Mouse (Mus musculus) intestine, postnatal 0 days (tissue): ENCODE measurements around the gene Pnmal1. TPM values are rescaled to one million over a fixed set of nuclear protein-coding genes. Genes with fewer than 3 reads are reported as not detected.

ENCODE experiments used
- ATAC-seq: fragments of 200-750 bp; cut with Nextera tagmentation; 2 replicates; pipeline ENCODE4 v1.8.0; 2017; ENCODE audit warnings: mild to moderate bottlenecking, moderate TSS enrichment, moderate library complexity
- H3K27ac ChIP-seq: fragments of 300-500 bp; sonication (generic); 2 replicates; pipeline ENCODE4 v1.5.1; 2014; ENCODE audit warnings: mild to moderate bottlenecking, low read depth, low read length, moderate library complexity
- H3K27me3 ChIP-seq: fragments of 300-500 bp; sonication (generic); replicated peaks from 2 replicates; pipeline ENCODE4 v1.6.1; 2014; ENCODE audit warnings: low read length, mixed read lengths; ENCODE audit not compliant: control insufficient read depth, insufficient read depth
- H3K36me3 ChIP-seq: fragments of 300-500 bp; sonication (generic); 2 replicates; pipeline ENCODE4 v1.6.1; 2014; ENCODE audit warnings: mild to moderate bottlenecking, moderate library complexity; ENCODE audit not compliant: control insufficient read depth, insufficient read depth
- H3K4me1 ChIP-seq: fragments of 300-500 bp; sonication (generic); replicated peaks from 2 replicates; pipeline ENCODE4 v1.6.1; 2014; ENCODE audit warnings: antibody characterized with exemption, low read length, mixed read lengths; ENCODE audit not compliant: control insufficient read depth, insufficient read depth
- H3K4me2 ChIP-seq: fragments of 300-500 bp; sonication (generic); replicated peaks from 2 replicates; pipeline ENCODE4 v1.6.1; 2014; ENCODE audit warnings: low read depth, mild to moderate bottlenecking, moderate library complexity
- H3K4me3 ChIP-seq: fragments of 300-500 bp; sonication (generic); 2 replicates; pipeline ENCODE4 v1.5.1; 2014; ENCODE audit warnings: low read depth, low read length
- H3K9ac ChIP-seq: fragments of 300-500 bp; sonication (generic); 2 replicates; pipeline ENCODE4 v1.6.1; 2014; ENCODE audit warnings: mild to moderate bottlenecking, low read depth, low read length
- H3K9me3 ChIP-seq: fragments of 300-500 bp; sonication (generic); 2 replicates; pipeline ENCODE4 v1.6.1; 2016; ENCODE audit warnings: mixed run types; ENCODE audit not compliant: control insufficient read depth
- CTCF ChIP-seq: sonication (generic); IDR thresholded peaks from 2 replicates; pipeline ENCODE4 v1.5.1; 2016; ENCODE audit warnings: low read depth, mild to moderate bottlenecking, control low read depth, antibody characterized with exemption, moderate library complexity
- WGBS: fragments of 180-500 bp; shearing (Covaris S2); extraction: QIAGEN DNeasy Blood & Tissue Kit; methylation state at CpG from one replicate; pipeline ENCODE4 v1.1.7; 2014; 5-methylcytosine and 5-hydroxymethylcytosine counted together
- polyA plus RNA-seq: library from polyadenylated mRNA; unstranded; fragments of >200 nt; fragmentation: Nextera tagmentation; extraction: Ambion mirVana; gene quantifications from 2 replicates; pipeline ENCODE4 v1.2.1, GENCODE M21; 2015

The Pnmal1 gene
- polyA plus RNA-seq, 1 experiment from 2014 or later = 2.2 TPM

GRCm38 (mm10) chr7:16915461-16916340, 43.8 kb upstream of the Pnmal1 start:
- ATAC-seq = no peak
- Histone ChIP-seq H3K9me3 (no peaks in the 10 kb centered on the region), H3K36me3 (peaks cover 48% of the 10 kb centered on the region), H3K4me2 (no peak overlapping the region), H3K27me3 (no peaks in the 10 kb centered on the region), H3K9ac (no peak overlapping the region), H3K4me3 (no peak overlapping the region), H3K4me1 (peaks cover 2% of the 10 kb centered on the region; the same call in 1 of the 2 replicates), H3K27ac (no peak overlapping the region)
- 92% methylated on average over 32 of the region's 32 CpGs for WGBS
- TF ChIP-seq CTCF = no peak

GRCm38 (mm10) chr7:16916342-16917265, 42.9 kb upstream of the Pnmal1 start:
- H3K27me3 ChIP-seq = no peaks in the 10 kb centered on the region
- H3K36me3 ChIP-seq = peaks cover 48% of the 10 kb centered on the region
- H3K4me2 ChIP-seq = no peak overlapping the region
- no peak overlapping the region for H3K9ac ChIP-seq
- H3K4me1 ChIP-seq = peaks cover 9% of the 10 kb centered on the region; the same call in 1 of the 2 replicates
- H3K27ac ChIP-seq = no peak overlapping the region
- no peak for ATAC-seq
- H3K4me3 ChIP-seq = no peak overlapping the region
- TF ChIP-seq CTCF = no peak
- H3K9me3 ChIP-seq = no peaks in the 10 kb centered on the region
- WGBS = 72% methylated on average over 30 of the region's 30 CpGs

GRCm38 (mm10) chr7:16917447-16917846, 42.0 kb upstream of the Pnmal1 start:
- peaks cover 9% of the 10 kb centered on the region; the same call in 1 of the 2 replicates for H3K4me1 ChIP-seq
- H3K36me3 ChIP-seq = peaks cover 48% of the 10 kb centered on the region
- H3K4me3 ChIP-seq = no peak overlapping the region
- no peak overlapping the region for H3K27ac ChIP-seq
- H3K9me3 ChIP-seq = no peaks in the 10 kb centered on the region
- 71% methylated on average over 11 of the region's 11 CpGs for WGBS
- no peak overlapping the region for H3K4me2 ChIP-seq
- no peak for TF ChIP-seq CTCF
- H3K9ac ChIP-seq = no peak overlapping the region
- H3K27me3 ChIP-seq = no peaks in the 10 kb centered on the region
- ATAC-seq = no peak

GRCm38 (mm10) chr7:16918014-16918413, 41.5 kb upstream of the Pnmal1 start:
- TF ChIP-seq CTCF = no peak
- Histone ChIP-seq H3K4me2 (no peak overlapping the region), H3K27ac (0 out of 2 replicates have a peak overlapping the region, but pooled peaks have one; percentile 5), H3K27me3 (no peaks in the 10 kb centered on the region), H3K36me3 (peaks cover 48% of the 10 kb centered on the region), H3K9ac (no peak overlapping the region), H3K4me1 (peaks cover 9% of the 10 kb centered on the region; the same call in 1 of the 2 replicates), H3K4me3 (no peak overlapping the region), H3K9me3 (no peaks in the 10 kb centered on the region)
- 77% methylated on average over 9 of the region's 9 CpGs for WGBS
- ATAC-seq = no peak

- no peak for TF ChIP-seq CTCF
- Histone ChIP-seq H3K4me3 (no peak overlapping the region), H3K4me1 (peaks cover 9% of the 10 kb centered on the region; the same call in 1 of the 2 replicates), H3K36me3 (peaks cover 48% of the 10 kb centered on the region), H3K27ac (no peak overlapping the region), H3K27me3 (no peaks in the 10 kb centered on the region), H3K9me3 (no peaks in the 10 kb centered on the region), H3K4me2 (no peak overlapping the region), H3K9ac (no peak overlapping the region)
- ATAC-seq = no peak
- WGBS = 73% methylated on average over 3 of the region's 3 CpGs
These were observed 40.8 kb upstream of the Pnmal1 start for GRCm38 (mm10) chr7:16918670-16919069.
